Comparison of ENCODE assay signal across 21 mouse cellular contexts in genomic region chr2:18714337-18714736, GRCm38 (mm10). TPM values are rescaled to one million over a fixed set of nuclear protein-coding genes. Genes with fewer than 3 reads are reported as not detected.
DNase-seq lines count a peak whose midpoint lies in the region; ATAC-seq and TF ChIP-seq lines count a peak whose summit lies in the region.
"Had no signal": no experiment of that assay in that cellular context is flagged by ENCODE, and none has a peak within 500 bp of the region (broad histone marks: within the 10 kb centered on the region; RNA-seq: fewer than 3 reads in every experiment).

No protein-coding gene starts in this region.

- no peak for ATAC-seq in liver, postnatal 0 days
- no peak for ATAC-seq in liver, embryonic 11.5 days (replicated peaks; ENCODE audit: low FRiP score)
- peak; percentile 52 for ATAC-seq in inflammation-experienced regulatory T-cells, adult 6 months
- no peak for ATAC-seq in granulocyte monocyte progenitor cell, adult 5-6 weeks (replicated peaks; ENCODE audit: poor library complexity, severe bottlenecking)
- no peak for ATAC-seq in monocyte, adult 5-6 weeks (replicated peaks; ENCODE audit: insufficient number of reproducible peaks, low FRiP score, low TSS enrichment, poor library complexity, severe bottlenecking)
- ATAC-seq: forebrain, embryonic 13.5 days; forebrain, postnatal 0 days; hindbrain, postnatal 0 days; intestine, embryonic 16.5 days had no signal

- H3K9me3 ChIP-seq in liver, postnatal 0 days (ENCODE audit: low read length): no peaks in the 10 kb centered on the region
- no peaks in the 10 kb centered on the region for H3K9me3 ChIP-seq in liver, embryonic 11.5 days (ENCODE audit: control insufficient read depth, low read length)
- H3K9me3 ChIP-seq in MEL (replicated peaks; ENCODE audit: insufficient read depth, low read length): no peaks in the 10 kb centered on the region
- H3K9me3 ChIP-seq: embryonic facial prominence, embryonic 10.5 days; forebrain, embryonic 13.5 days; hindbrain, embryonic 12.5 days had no signal

- no peaks in the 10 kb centered on the region for H3K79me2 ChIP-seq in MEL (ENCODE audit: control insufficient read depth, insufficient read depth, low read length, poor library complexity)

- H3K9ac ChIP-seq in liver, postnatal 0 days (replicated peaks): no peak overlapping the region
- H3K9ac ChIP-seq in liver, embryonic 11.5 days (ENCODE audit: low read depth, low read length): no peak overlapping the region
- no peak overlapping the region for H3K9ac ChIP-seq in MEL (ENCODE audit: control insufficient read depth, low read depth, low read length, poor library complexity, severe bottlenecking)
- H3K9ac ChIP-seq: forebrain, embryonic 13.5 days; forebrain, postnatal 0 days; hindbrain, embryonic 12.5 days had no signal

- no peak overlapping the region for H3K27ac ChIP-seq in liver, postnatal 0 days (ENCODE audit: low read depth)
- no peak overlapping the region for H3K27ac ChIP-seq in liver, embryonic 11.5 days (ENCODE audit: low read depth, low read length)
- no peak overlapping the region for H3K27ac ChIP-seq in MEL (ENCODE audit: control insufficient read depth, low read depth, low read length)
- H3K27ac ChIP-seq: embryonic facial prominence, embryonic 10.5 days; forebrain, embryonic 13.5 days; hindbrain, embryonic 12.5 days; hindbrain, postnatal 0 days had no signal

- TF ChIP-seq RAD21 in MEL (IDR thresholded peaks at IDR 0.05; ENCODE audit: low read depth, low read length): peak; percentile 7; the same call in 1 of the 2 replicates

- H3K36me3 ChIP-seq in liver, postnatal 0 days (replicated peaks; ENCODE audit: insufficient read depth, low read length): no peaks in the 10 kb centered on the region
- no peaks in the 10 kb centered on the region for H3K36me3 ChIP-seq in liver, embryonic 11.5 days (ENCODE audit: control insufficient read depth, insufficient read depth, low read length)
- no peaks in the 10 kb centered on the region for H3K36me3 ChIP-seq in MEL (ENCODE audit: control insufficient read depth in 1 of 2, insufficient read depth in 2 of 2, low read length in 2 of 2)
- H3K36me3 ChIP-seq: embryonic facial prominence, embryonic 10.5 days; hindbrain, embryonic 12.5 days had no signal

- TF ChIP-seq EP300 in liver, postnatal 0 days (IDR thresholded peaks at IDR 0.05; ENCODE audit: low read depth): no peak
- TF ChIP-seq EP300 in MEL (IDR thresholded peaks at IDR 0.05; ENCODE audit: low read depth in 1 of 2, low read length in 2 of 2): no peak

- TF ChIP-seq CTCF in liver, postnatal 0 days (IDR thresholded peaks at IDR 0.05; ENCODE audit: low read depth): peak; percentile 6; the same call in 1 of the 2 replicates
- TF ChIP-seq CTCF in MEL (IDR thresholded peaks at IDR 0.05 in 2 of 3, conservative IDR thresholded peaks at IDR 0.05 in 1 of 3; ENCODE audit: control insufficient read depth in 1 of 3, insufficient read depth in 1 of 3, low read depth in 2 of 3, low read length in 3 of 3, poor library complexity in 1 of 3, severe bottlenecking in 1 of 3): no peak; a peak in 1 of 6 replicates

- WGBS in liver, postnatal 0 days (ENCODE audit: insufficient replicate concordance): 57% methylated on average over 3 of the region's 3 CpGs
- 67% methylated on average over 3 of the region's 3 CpGs for WGBS in liver, embryonic 11.5 days

- H3K4me2 ChIP-seq in liver, postnatal 0 days (ENCODE audit: low read depth, low read length): no peak overlapping the region
- no peak overlapping the region for H3K4me2 ChIP-seq in liver, embryonic 11.5 days
- H3K4me2 ChIP-seq: forebrain, embryonic 13.5 days; hindbrain, embryonic 12.5 days had no signal

- no peaks in the 10 kb centered on the region for H3K27me3 ChIP-seq in liver, postnatal 0 days (ENCODE audit: insufficient read depth, low read length)
- H3K27me3 ChIP-seq in liver, embryonic 11.5 days (replicated peaks; ENCODE audit: control insufficient read depth, insufficient read depth, low read length): 0 out of 2 replicates have a peak, but pooled peaks cover 2% of the 10 kb centered on the region
- peaks cover 0 to 9% of the 10 kb centered on the region in 2 experiments; a peak in 3 of 4 replicates for H3K27me3 ChIP-seq in MEL (ENCODE audit: control insufficient read depth in 1 of 2, insufficient read depth in 2 of 2, low read length in 2 of 2)
- H3K27me3 ChIP-seq: hindbrain, embryonic 12.5 days had no signal

- H3K4me3 ChIP-seq in liver, postnatal 0 days (ENCODE audit: low read depth, low read length): no peak overlapping the region
- H3K4me3 ChIP-seq in liver, embryonic 11.5 days (ENCODE audit: low read depth, low read length): no peak overlapping the region
- no peak overlapping the region for H3K4me3 ChIP-seq in MEL (ENCODE audit: control insufficient read depth in 1 of 2, insufficient read depth in 1 of 2, low read depth in 2 of 2, low read length in 2 of 2)
- H3K4me3 ChIP-seq: embryonic facial prominence, embryonic 10.5 days; forebrain, embryonic 13.5 days; hindbrain, embryonic 12.5 days had no signal

- H3K4me1 ChIP-seq in liver, postnatal 0 days (ENCODE audit: insufficient read depth): no peaks in the 10 kb centered on the region
- no peaks in the 10 kb centered on the region for H3K4me1 ChIP-seq in liver, embryonic 11.5 days (replicated peaks; ENCODE audit: control insufficient read depth, insufficient read depth, low read length)
- H3K4me1 ChIP-seq in MEL (ENCODE audit: control insufficient read depth in 1 of 2, insufficient read depth in 2 of 2, low read length in 2 of 2): no peaks in the 10 kb centered on the region
- H3K4me1 ChIP-seq: embryonic facial prominence, embryonic 10.5 days; forebrain, embryonic 13.5 days; hindbrain, embryonic 12.5 days had no signal

- no peak for TF ChIP-seq POLR2A in MEL (IDR thresholded peaks at IDR 0.05; ENCODE audit: control insufficient read depth in 1 of 2, insufficient read depth in 1 of 2, low read depth in 1 of 2, low read length in 2 of 2, poor library complexity in 1 of 2)

- no peak for DNase-seq in liver, postnatal 0 days
- no peak for DNase-seq in liver, embryonic 11.5 days (ENCODE audit: low spot score)
- DNase-seq in CD4-positive, CD25-positive, alpha-beta regulatory T cell, adult 2 months (ENCODE audit: low read depth, low spot score): peak; percentile 57
- DNase-seq in MEL (ENCODE audit: low read depth, low spot score): no peak
- DNase-seq in layer of hippocampus, postnatal 36 days: no peak
- DNase-seq: adrenal gland, postnatal 10 days; cerebellum, adult 11 months; cerebellum, adult 9-11 months; cerebellum, postnatal 36 days; forebrain, postnatal 0 days; gastrocnemius, postnatal 14 days; heart, postnatal 10 days; heart, postnatal 4 days had no signal

TF ChIP-seq in MEL, 35 proteins besides CTCF, POLR2A, EP300 and RAD21 (continues in another document):
- TF ChIP-seq USF1 (IDR thresholded peaks at IDR 0.05; ENCODE audit: low read depth, low read length): no peak
- no peak for TF ChIP-seq MEF2A (IDR thresholded peaks at IDR 0.05; ENCODE audit: extremely low read depth, insufficient replicate concordance, low read depth, low read length, poor library complexity, severe bottlenecking)
- TF ChIP-seq SMC3 (IDR thresholded peaks at IDR 0.05; ENCODE audit: low read depth, low read length): peak; percentile 23; the same call in 1 of the 2 replicates
- no peak for TF ChIP-seq E2F4 (IDR thresholded peaks at IDR 0.05; ENCODE audit: borderline replicate concordance, low read depth, low read length)
- no peak for TF ChIP-seq GATA1 (IDR thresholded peaks at IDR 0.05; ENCODE audit: low read depth, low read length)
- no peak for TF ChIP-seq MAZ (IDR thresholded peaks at IDR 0.05; ENCODE audit: low read depth, low read length)
- no peak for TF ChIP-seq TBP (IDR thresholded peaks at IDR 0.05; ENCODE audit: low read depth, low read length)

RNA-seq across cellular contexts. Expression of gene Spag6, which starts 20.5 kb away (rescaled TPM):
- not detected in 2 replicates for polyA plus RNA-seq in liver, postnatal 0 days (2015; fragmentation: Nextera tagmentation; extraction: Ambion mirVana)
- not detected in 2 replicates for polyA plus RNA-seq in liver, embryonic 11.5 days (2014; fragmentation: Nextera tagmentation; extraction: Ambion mirVana)
- 0.26 TPM in 1 of 2 replicates, not detected in the other for total RNA-seq in MEL (2012; rRNA removed)
- polyA plus RNA-seq in MEL (2012; ENCODE audit: insufficient read depth in 1 of 2, insufficient read length in 2 of 2, low read depth in 1 of 2, low replicate concordance in 2 of 2, missing spikeins in 1 of 2): under 1 TPM in 1 of 2 experiments, not detected in 1; 0.10 TPM
- not detected for polyA plus RNA-seq in inflammation-experienced regulatory T-cells, adult 6 months (2017; shearing (Covaris generic))
- 1 to 10 TPM; 3.0 to 5.3 TPM for total RNA-seq in layer of hippocampus, postnatal 36 days (2021)
- not detected in 2 replicates for total RNA-seq in granulocyte monocyte progenitor cell, adult 5-6 weeks (2014; fragmentation: Nextera tagmentation)
- total RNA-seq in granulocyte monocyte progenitor cell, adult 5-6 weeks (2017): not detected in 2 replicates
- 1.6 TPM in 1 of 3 replicates, not detected in the others for total RNA-seq in monocyte, adult 5-6 weeks (2017)
- total RNA-seq: forebrain, postnatal 0 days; hindbrain, postnatal 0 days had no signal

RNA-seq across cellular contexts. Expression of gene Bmi1, which starts 37.5 kb away (rescaled TPM):
- 5.1 and 5.7 TPM in 2 replicates for polyA plus RNA-seq in liver, postnatal 0 days (2015; fragmentation: Nextera tagmentation; extraction: Ambion mirVana)
- polyA plus RNA-seq in liver, embryonic 11.5 days (2014; fragmentation: Nextera tagmentation; extraction: Ambion mirVana): 12.9 and 16.6 TPM in 2 replicates
- total RNA-seq in MEL (2012; rRNA removed): 65.8 and 66.5 TPM in 2 replicates
- polyA plus RNA-seq in MEL (2012; ENCODE audit: insufficient read depth in 1 of 2, insufficient read length in 2 of 2, low read depth in 1 of 2, low replicate concordance in 2 of 2, missing spikeins in 1 of 2): 10 to 100 TPM in 1 of 2 experiments, not detected in 1; 68.1 TPM
- polyA plus RNA-seq in inflammation-experienced regulatory T-cells, adult 6 months (2017; shearing (Covaris generic)): 10 to 100 TPM; 10.3 to 18.0 (median 13.0) TPM
- 10 to 100 TPM; 58.4 to 67.5 TPM for total RNA-seq in layer of hippocampus, postnatal 36 days (2021)
- 31.9 and 32.1 TPM in 2 replicates for total RNA-seq in granulocyte monocyte progenitor cell, adult 5-6 weeks (2014; fragmentation: Nextera tagmentation)
- 26.6 and 41.9 TPM in 2 replicates for total RNA-seq in granulocyte monocyte progenitor cell, adult 5-6 weeks (2017)
- total RNA-seq in monocyte, adult 5-6 weeks (2017): 34.3 to 41.0 TPM (median 36.4 TPM) in 3 replicates

RNA-seq across cellular contexts. Expression of gene Commd3, which starts 42.2 kb away (rescaled TPM):
- polyA plus RNA-seq in liver, postnatal 0 days (2015; fragmentation: Nextera tagmentation; extraction: Ambion mirVana): 115 and 127 TPM in 2 replicates
- 132 and 138 TPM in 2 replicates for polyA plus RNA-seq in liver, embryonic 11.5 days (2014; fragmentation: Nextera tagmentation; extraction: Ambion mirVana)
- 42.9 and 47.0 TPM in 2 replicates for total RNA-seq in MEL (2012; rRNA removed)
- polyA plus RNA-seq in MEL (2012; ENCODE audit: insufficient read depth in 1 of 2, insufficient read length in 2 of 2, low read depth in 1 of 2, low replicate concordance in 2 of 2, missing spikeins in 1 of 2): 10 to 100 TPM in 1 of 2 experiments, not detected in 1; 70.7 TPM
- 100 to 1,000 TPM; 214 to 252 (median 247) TPM for polyA plus RNA-seq in inflammation-experienced regulatory T-cells, adult 6 months (2017; shearing (Covaris generic))
- total RNA-seq in layer of hippocampus, postnatal 36 days (2021): 100 to 1,000 TPM; 103 to 112 TPM
- 107 and 136 TPM in 2 replicates for total RNA-seq in granulocyte monocyte progenitor cell, adult 5-6 weeks (2014; fragmentation: Nextera tagmentation)
- total RNA-seq in granulocyte monocyte progenitor cell, adult 5-6 weeks (2017): 205 and 217 TPM in 2 replicates
- 140 to 146 TPM (median 144 TPM) in 3 replicates for total RNA-seq in monocyte, adult 5-6 weeks (2017)
